Mouse (Mus musculus) left cerebral cortex, postnatal 14 days (tissue): ENCODE measurements around the gene Vti1a. TPM values are rescaled to one million over a fixed set of nuclear protein-coding genes. Genes with fewer than 3 reads are reported as not detected.

Source experiments
- DNase-seq, 2 experiments: peaks; one replicate each; pipeline ENCODE4 v3.0.0; 2021 to 2022; ENCODE audit warnings: low spot score in 2 of 2, mixed read lengths in 1 of 2
- intact Hi-C: fragments of 180-260 bp; cut with DNase I; formaldehyde crosslinking; loops from one replicate; pipeline ENCODE4 v1.15.1; 2025
- total RNA-seq, 2 experiments: library from RNA; stranded (reverse); gene quantifications; 2 replicates each; pipeline ENCODE4 v1.2.3; 2021

The Vti1a gene
- total RNA-seq, 2 experiments from 2014 or later: 57.2 to 58.9 TPM

GRCm38 (mm10) chr19:55300525-55300924 lies 15.6 kb upstream of the Vti1a start:
- DNase-seq: no peak
- intact Hi-C loops: no loop called here

GRCm38 (mm10) chr19:55305024-55305423 lies 11.1 kb upstream of the Vti1a start:
- DNase-seq: no peak
- intact Hi-C loops: loop anchor here (2.0 kb wide), 1 partner anchor 86 kb away; no protein-coding TSS in a partner anchor

GRCm38 (mm10) chr19:55311874-55312273 lies 4.2 kb upstream of the Vti1a start:
- intact Hi-C loops: no loop called here
- DNase-seq: no peak

GRCm38 (mm10) chr19:55313649-55314048 lies 2.4 kb upstream of the Vti1a start:
- intact Hi-C loops: no loop called here
- DNase-seq: no peak

GRCm38 (mm10) chr19:55315452-55316108 lies 515 bp upstream of the Vti1a start, which contains the start of gene Zdhhc6:
Zdhhc6 (minus strand) TSS chr19:55316032.
- peak; percentile 64 to 86 for DNase-seq
- intact Hi-C loops: no loop called here

GRCm38 (mm10) chr19:55316901-55317300 lies 806 bp downstream of the Vti1a start:
- intact Hi-C loops: no loop called here
- DNase-seq: no peak

GRCm38 (mm10) chr19:55319036-55319435 lies 2.9 kb downstream of the Vti1a start:
- intact Hi-C loops: no loop called here
- no peak for DNase-seq

- intact Hi-C loops: no loop called here
- DNase-seq: no peak
These were observed 3.4 kb downstream of the Vti1a start for GRCm38 (mm10) chr19:55319521-55319920.

- intact Hi-C loops: no loop called here
These were observed 6.5 kb downstream of the Vti1a start for GRCm38 (mm10) chr19:55322604-55323003.

GRCm38 (mm10) chr19:55327510-55327909 lies 11.4 kb downstream of the Vti1a start:
- peak in 1 of 2 experiments; percentile 54 for DNase-seq
- intact Hi-C loops: no loop called here

More at GRCm38 (mm10) chr19:55322604-55323003, 6.5 kb downstream of the Vti1a start:
- no peak for DNase-seq

GRCm38 (mm10) chr19:55331776-55332175 lies 15.7 kb downstream of the Vti1a start:
- no peak for DNase-seq
- intact Hi-C loops: loop anchor here (10.0 kb wide), 1 partner anchor 563 kb away; no protein-coding TSS in a partner anchor

- DNase-seq: peak; percentile 86
- intact Hi-C loops: loop anchor here (10.0 kb wide), 1 partner anchor 562 kb away; no protein-coding TSS in a partner anchor
These were observed 16.7 kb downstream of the Vti1a start for GRCm38 (mm10) chr19:55332641-55333268.

- DNase-seq: peak in 1 of 2 experiments; percentile 36
- intact Hi-C loops: loop anchor here (2.0 to 10.0 kb wide), 4 partner anchors 81 to 919 kb away; no protein-coding TSS in a partner anchor
These were observed 19.8 kb downstream of the Vti1a start for GRCm38 (mm10) chr19:55335881-55336280.

GRCm38 (mm10) chr19:55336441-55336840 lies 20.3 kb downstream of the Vti1a start:
- DNase-seq: no peak
- intact Hi-C loops: loop anchor here (2.0 to 10.0 kb wide), 4 partner anchors 81 to 918 kb away; no protein-coding TSS in a partner anchor

GRCm38 (mm10) chr19:55337066-55337465 lies 21.0 kb downstream of the Vti1a start:
- intact Hi-C loops: loop anchor here (2.0 to 10.0 kb wide), 4 partner anchors 80 to 918 kb away; no protein-coding TSS in a partner anchor
- DNase-seq: no peak

- DNase-seq: no peak
- intact Hi-C loops: loop anchor here (2.0 to 10.0 kb wide), 4 partner anchors 80 to 917 kb away; no protein-coding TSS in a partner anchor
These were observed 21.6 kb downstream of the Vti1a start for GRCm38 (mm10) chr19:55337664-55338063.

- no peak for DNase-seq
- intact Hi-C loops: no loop called here
These were observed 24.4 kb downstream of the Vti1a start for GRCm38 (mm10) chr19:55340521-55340920.

- DNase-seq: no peak
- intact Hi-C loops: no loop called here
These were observed 25.3 kb downstream of the Vti1a start for GRCm38 (mm10) chr19:55341377-55341776.

GRCm38 (mm10) chr19:55342423-55342822 lies 26.3 kb downstream of the Vti1a start:
- intact Hi-C loops: no loop called here
- no peak for DNase-seq

- no peak for DNase-seq
- intact Hi-C loops: no loop called here
These were observed 27.2 kb downstream of the Vti1a start for GRCm38 (mm10) chr19:55343274-55343673.
